Mouse (Mus musculus): Measurements from ENCODE around the gene Arrdc3.
A peak's percentile ranks its signal among the peaks of the same experiment; 100 is the strongest.

DNA sequence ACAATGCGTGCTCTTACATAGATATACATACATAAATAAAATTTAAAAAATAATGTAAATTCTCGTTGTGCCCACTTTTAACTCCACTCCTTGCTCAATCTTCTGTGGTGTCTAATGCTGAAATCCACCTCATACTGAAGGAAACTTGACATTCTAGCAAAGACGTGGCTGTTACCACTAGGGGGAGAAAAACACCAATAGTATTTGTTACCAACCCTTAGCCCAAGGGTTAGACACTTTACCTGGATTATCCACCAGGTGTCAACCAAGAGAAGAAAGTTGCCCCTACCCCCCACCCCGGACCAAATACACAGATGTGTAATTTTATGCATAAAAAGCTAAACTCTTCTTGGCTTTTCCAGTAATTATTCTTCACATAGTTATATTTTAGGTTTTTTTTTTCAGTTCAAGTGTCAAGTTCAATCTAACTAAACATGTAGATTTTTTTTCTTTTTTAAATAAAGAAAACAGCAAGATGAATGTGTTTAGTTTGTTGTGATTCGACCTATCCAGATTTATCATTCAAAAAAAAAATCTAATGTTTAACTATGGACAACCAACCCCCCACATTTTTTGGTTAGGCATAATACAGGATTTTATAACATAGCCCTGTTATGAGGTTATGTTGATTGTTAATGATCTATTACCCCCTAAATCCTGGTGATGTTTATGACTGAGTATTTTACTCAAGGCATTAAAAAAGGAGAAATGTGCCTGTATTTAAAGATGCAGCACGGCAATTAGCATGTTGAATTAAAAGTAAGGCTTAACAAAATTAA is 1.3 kb upstream of the Arrdc3 start:
- TF ChIP-seq CTCF (conservative IDR thresholded peaks at IDR 0.05; ENCODE audit: low read length) (peak; percentile 87), POU5F1 (IDR thresholded peaks at IDR 0.05; ENCODE audit: borderline replicate concordance, low read length) (no peak), NANOG (IDR thresholded peaks at IDR 0.05; ENCODE audit: borderline replicate concordance, low read length) (no peak)
